Mouse (Mus musculus) MEL (cell line): ENCODE data around the gene Ch25h.

Source experiments
- CHD2 ChIP-seq: IDR thresholded peaks from 2 replicates; pipeline ENCODE4 v1.6.1; 2011; ENCODE audit warnings: low read length, improper control_type of control experiment
- CTCF ChIP-seq, 3 experiments: IDR thresholded peaks in 2 of 3; conservative IDR thresholded peaks in 1 of 3; 2 replicates each; pipeline ENCODE4 v1.5.1; 2011 to 2012; ENCODE audit warnings: low read length in 3 of 3, low read depth in 2 of 3, mild to moderate bottlenecking in 2 of 3, improper control_type of control experiment in 1 of 3, inconsistent platforms in 1 of 3, mixed read lengths in 1 of 3, moderate library complexity in 1 of 3; ENCODE audit not compliant: control insufficient read depth in 1 of 3, insufficient read depth in 1 of 3, poor library complexity in 1 of 3, severe bottlenecking in 1 of 3
- EP300 ChIP-seq, 2 experiments: IDR thresholded peaks; 2 replicates each; pipeline ENCODE4 v1.6.1; 2011; ENCODE audit warnings: improper control_type of control experiment in 2 of 2, low read length in 2 of 2, low read depth in 1 of 2, mild to moderate bottlenecking in 1 of 2
- GABPA ChIP-seq: IDR thresholded peaks from 2 replicates; pipeline ENCODE4 v1.6.1; 2012; ENCODE audit warnings: low read depth, mild to moderate bottlenecking, inconsistent platforms, low read length, improper control_type of control experiment, moderate library complexity
- GATA1 ChIP-seq: IDR thresholded peaks from 2 replicates; pipeline ENCODE4 v1.6.1; 2011; ENCODE audit warnings: low read depth, low read length, improper control_type of control experiment
- JUND ChIP-seq: IDR thresholded peaks from 2 replicates; pipeline ENCODE4 v1.6.1; 2011; ENCODE audit warnings: low read depth, mild to moderate bottlenecking, improper control_type of control experiment, low read length
- MAX ChIP-seq: IDR thresholded peaks from 2 replicates; pipeline ENCODE4 v1.6.1; 2011; ENCODE audit warnings: low read length, improper control_type of control experiment
- MYB ChIP-seq: IDR thresholded peaks from 2 replicates; pipeline ENCODE4 v1.6.1; 2011; ENCODE audit warnings: mild to moderate bottlenecking, low read depth, low read length, improper control_type of control experiment
- NELFE ChIP-seq: IDR thresholded peaks from 2 replicates; pipeline ENCODE4 v1.6.1; 2011; ENCODE audit warnings: low read depth, low read length, improper control_type of control experiment
- POLR2A ChIP-seq, 2 experiments: IDR thresholded peaks; 2 replicates each; pipeline ENCODE4 v1.6.1; 2011 to 2012; ENCODE audit warnings: low read length in 2 of 2, mild to moderate bottlenecking in 2 of 2, control low read depth in 1 of 2, improper control_type of control experiment in 1 of 2, low read depth in 1 of 2, moderate library complexity in 1 of 2; ENCODE audit not compliant: control insufficient read depth in 1 of 2, insufficient read depth in 1 of 2, poor library complexity in 1 of 2
- POLR2AphosphoS2 ChIP-seq: IDR thresholded peaks from 2 replicates; pipeline ENCODE4 v1.6.1; 2011; ENCODE audit warnings: low read length, improper control_type of control experiment
- RCOR1 ChIP-seq: IDR thresholded peaks from 2 replicates; pipeline ENCODE4 v1.6.1; 2012; ENCODE audit warnings: low read depth, mild to moderate bottlenecking, inconsistent platforms, low read length, improper control_type of control experiment
- SIN3A ChIP-seq: IDR thresholded peaks from 2 replicates; pipeline ENCODE4 v1.6.1; 2012; ENCODE audit warnings: low read length, improper control_type of control experiment, inconsistent platforms

GRCm38 (mm10) chr19:34431314-34431713, 43.6 kb downstream of the Ch25h start:
- TF ChIP-seq EP300 (IDR thresholded peaks at IDR 0.05; ENCODE audit: low read depth in 1 of 2, low read length in 2 of 2) (no peak), MYB (no peak), CHD2 (no peak), POLR2A (IDR thresholded peaks at IDR 0.05; ENCODE audit: control insufficient read depth in 1 of 2, insufficient read depth in 1 of 2, low read depth in 1 of 2, low read length in 2 of 2, poor library complexity in 1 of 2) (no peak), CTCF (IDR thresholded peaks at IDR 0.05 in 2 of 3, conservative IDR thresholded peaks at IDR 0.05 in 1 of 3; ENCODE audit: control insufficient read depth in 1 of 3, insufficient read depth in 1 of 3, low read depth in 2 of 3, low read length in 3 of 3, poor library complexity in 1 of 3, severe bottlenecking in 1 of 3) (no peak), RCOR1 (no peak), NELFE (no peak), GATA1 (no peak), SIN3A (no peak), MAX (no peak), JUND (no peak), GABPA (no peak), POLR2AphosphoS2 (no peak)
